Mouse (Mus musculus): ENCODE data around the gene Syf2. TPM values are rescaled to one million over a fixed set of nuclear protein-coding genes. Genes with fewer than 3 reads are reported as not detected.
"Not testable (repeated sequence)": the region's sequence is repeated elsewhere in the genome, so short reads cannot be mapped to it uniquely, and the experiment has no call there.

Gene Syf2
- 64.0 and 73.8 TPM in 2 replicates for polyA plus RNA-seq (2015; fragmentation: Nextera tagmentation; extraction: Ambion mirVana)

DNA sequence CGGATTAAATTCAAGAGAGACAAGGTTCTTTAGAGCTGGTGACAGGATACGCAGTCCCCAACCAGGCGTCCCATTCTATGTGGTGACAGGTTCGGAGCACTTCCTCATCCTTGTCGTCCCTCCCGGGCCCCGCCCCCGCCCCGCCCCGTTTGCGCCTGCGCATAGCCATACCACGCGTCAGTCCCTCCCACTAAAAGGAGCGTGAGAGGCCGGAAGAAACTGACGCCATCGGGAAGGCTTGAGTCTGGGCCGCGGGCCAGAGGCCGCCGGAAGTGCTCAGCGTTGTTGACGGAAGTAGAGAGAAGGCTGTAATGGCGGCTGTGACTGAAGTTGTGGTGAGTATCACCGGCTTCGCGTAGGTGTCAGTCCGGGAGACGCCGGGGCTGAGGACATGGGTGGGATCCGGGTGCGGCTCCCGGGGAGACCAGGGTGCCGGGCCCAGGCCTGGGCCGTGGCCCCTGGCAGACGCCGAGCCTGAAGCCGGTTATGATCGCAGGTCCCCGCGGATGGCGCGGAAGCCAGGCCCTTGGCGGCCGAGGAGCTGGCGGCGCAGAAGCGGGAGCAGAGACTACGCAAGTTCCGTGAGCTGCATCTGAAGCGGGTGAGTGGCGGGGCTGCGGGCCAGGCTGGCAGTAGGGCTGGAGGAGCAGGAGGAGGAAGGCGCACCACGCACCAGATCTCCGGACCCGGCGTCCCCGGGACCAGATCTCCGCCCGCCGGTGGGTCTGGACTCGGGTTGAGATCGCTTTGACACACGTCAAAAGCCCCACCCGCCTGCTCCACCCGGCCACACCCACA, at the start of gene Syf2:
Gene Syf2 (plus strand): TSS at position 215 of the 798 bp plus-strand sequence.
- no peaks in the 10 kb centered on the region for H3K9me3 ChIP-seq
- peak within 1 kb of the TSS; percentile 84 for H3K4me2 ChIP-seq
- H3K27ac ChIP-seq: peak within 1 kb of the TSS; percentile 67
- H3K4me1 ChIP-seq: peaks cover 22% of the 10 kb centered on the region
- WGBS: under 1% methylated on average over 62 of the region's 68 CpGs
- peak; percentile 93 for ATAC-seq (ENCODE audit: borderline replicate concordance, extremely low read depth, low FRiP score, low TSS enrichment)
- peak within 1 kb of the TSS; percentile 90 for H3K4me3 ChIP-seq
- no peaks in the 10 kb centered on the region for H3K27me3 ChIP-seq
- H3K9ac ChIP-seq: peak within 1 kb of the TSS; percentile 74
- H3K36me3 ChIP-seq: peaks cover 54% of the 10 kb centered on the region

DNA sequence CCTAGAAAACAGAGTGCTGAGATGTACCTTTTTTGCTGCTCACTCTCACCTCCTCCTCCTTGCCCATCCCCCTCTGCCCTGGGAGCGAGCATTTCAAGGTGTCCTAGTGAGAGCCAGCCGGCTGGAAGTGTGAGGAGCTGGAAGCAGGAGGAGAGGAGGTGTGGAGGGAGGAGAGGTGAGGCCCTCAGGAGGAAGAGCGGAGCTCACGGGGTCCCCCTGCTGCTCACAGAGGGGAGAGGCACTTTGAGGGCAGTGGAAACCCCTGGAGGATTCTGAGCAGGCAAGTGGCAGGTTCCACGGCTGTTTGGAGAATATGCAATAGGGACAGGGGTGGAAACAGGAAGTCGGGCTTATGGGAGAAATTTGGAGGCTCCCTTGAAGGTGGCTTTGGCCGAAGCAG, 47.4 kb upstream of the Syf2 start:
- no peaks in the 10 kb centered on the region for H3K9me3 ChIP-seq
- no peak overlapping the region for H3K4me2 ChIP-seq
- H3K4me3 ChIP-seq: no peak overlapping the region
- H3K27me3 ChIP-seq: no peaks in the 10 kb centered on the region
- ATAC-seq (ENCODE audit: borderline replicate concordance, extremely low read depth, low FRiP score, low TSS enrichment): no peak
- no peak overlapping the region for H3K9ac ChIP-seq
- no peaks in the 10 kb centered on the region for H3K36me3 ChIP-seq
- H3K4me1 ChIP-seq: peaks cover 8% of the 10 kb centered on the region
- WGBS: 19% methylated on average over 7 of the region's 7 CpGs
- no peak overlapping the region for H3K27ac ChIP-seq

DNA sequence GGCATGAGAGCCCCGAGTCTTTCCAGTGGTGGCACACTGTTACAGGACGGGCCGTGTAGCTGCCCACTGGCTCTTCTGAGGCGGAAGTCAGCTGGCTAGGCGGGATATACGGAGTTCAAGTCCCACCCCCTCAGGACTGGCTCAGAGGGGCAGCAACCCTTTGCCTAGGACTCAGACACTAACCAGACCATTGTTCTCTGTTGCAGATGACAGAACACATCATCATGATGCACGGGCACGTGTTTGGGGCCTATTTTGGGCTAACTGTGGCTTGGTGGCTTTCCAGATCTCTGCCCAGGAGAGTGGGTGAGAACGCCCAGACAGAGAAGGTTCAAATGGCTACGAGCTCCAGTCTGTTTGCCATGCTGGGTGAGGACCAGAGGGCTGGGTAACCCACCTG, 46.9 kb upstream of the Syf2 start:
- H3K36me3 ChIP-seq: no peaks in the 10 kb centered on the region
- H3K4me3 ChIP-seq: no peak overlapping the region
- H3K27me3 ChIP-seq: no peaks in the 10 kb centered on the region
- WGBS: 77% methylated on average over 10 of the region's 10 CpGs
- ATAC-seq (ENCODE audit: borderline replicate concordance, extremely low read depth, low FRiP score, low TSS enrichment): no peak
- H3K9me3 ChIP-seq: no peaks in the 10 kb centered on the region
- peaks cover 8% of the 10 kb centered on the region for H3K4me1 ChIP-seq
- H3K4me2 ChIP-seq: no peak overlapping the region
- H3K9ac ChIP-seq: no peak overlapping the region
- H3K27ac ChIP-seq: no peak overlapping the region

DNA sequence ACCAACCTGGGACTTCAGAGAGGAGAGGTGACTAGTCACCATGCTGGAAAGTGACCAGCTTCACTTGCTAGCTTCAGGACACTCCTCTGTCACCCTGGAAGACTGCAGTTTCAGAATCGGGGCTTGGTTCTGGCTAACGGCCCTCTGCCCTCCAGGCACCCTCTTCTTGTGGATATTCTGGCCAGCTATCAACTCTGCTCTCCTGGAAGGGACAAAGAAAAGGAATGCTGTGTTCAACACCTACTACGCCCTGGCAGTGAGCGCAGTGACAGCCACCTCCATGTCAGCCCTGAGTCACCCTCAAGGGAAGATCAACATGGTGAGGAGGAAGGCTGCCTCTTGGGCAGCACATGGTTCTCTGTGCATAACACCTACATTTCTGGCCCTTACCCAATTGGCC, 46.3 kb upstream of the Syf2 start:
- Histone ChIP-seq H3K9me3 (no peaks in the 10 kb centered on the region), H3K4me1 (peaks cover 5% of the 10 kb centered on the region), H3K4me3 (no peak overlapping the region), H3K9ac (no peak overlapping the region), H3K27ac (no peak overlapping the region), H3K4me2 (no peak overlapping the region), H3K27me3 (no peaks in the 10 kb centered on the region), H3K36me3 (no peaks in the 10 kb centered on the region)
- no peak for ATAC-seq (ENCODE audit: borderline replicate concordance, extremely low read depth, low FRiP score, low TSS enrichment)
- WGBS: 88% methylated on average over 4 of the region's 4 CpGs

DNA sequence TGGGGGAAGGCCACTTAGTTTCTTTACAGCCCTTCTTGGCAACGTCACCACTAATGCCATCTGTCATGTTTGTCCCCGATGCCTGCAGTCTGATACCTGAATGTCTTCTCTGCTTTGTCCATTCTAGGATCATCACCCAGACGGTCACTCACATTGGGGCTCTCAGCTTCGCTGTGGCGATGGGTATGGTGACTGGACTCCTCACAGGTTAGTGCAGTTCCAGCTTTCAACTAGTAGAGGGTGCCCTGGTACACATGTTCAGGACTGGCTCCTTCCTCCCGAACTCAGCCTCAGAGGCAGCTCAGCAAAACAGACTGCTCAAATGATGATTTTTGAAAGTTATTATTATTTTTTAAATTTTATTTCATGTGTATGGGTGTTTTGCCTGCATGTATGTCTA, 38.6 kb upstream of the Syf2 start:
- no peaks in the 10 kb centered on the region for H3K9me3 ChIP-seq
- 79% methylated on average over 6 of the region's 6 CpGs for WGBS
- no peak overlapping the region for H3K4me3 ChIP-seq
- H3K36me3 ChIP-seq: peaks cover 18% of the 10 kb centered on the region
- ATAC-seq (ENCODE audit: borderline replicate concordance, extremely low read depth, low FRiP score, low TSS enrichment): no peak
- no peak overlapping the region for H3K27ac ChIP-seq
- no peaks in the 10 kb centered on the region for H3K27me3 ChIP-seq
- H3K9ac ChIP-seq: no peak overlapping the region
- H3K4me1 ChIP-seq: no peaks in the 10 kb centered on the region
- H3K4me2 ChIP-seq: no peak overlapping the region

DNA sequence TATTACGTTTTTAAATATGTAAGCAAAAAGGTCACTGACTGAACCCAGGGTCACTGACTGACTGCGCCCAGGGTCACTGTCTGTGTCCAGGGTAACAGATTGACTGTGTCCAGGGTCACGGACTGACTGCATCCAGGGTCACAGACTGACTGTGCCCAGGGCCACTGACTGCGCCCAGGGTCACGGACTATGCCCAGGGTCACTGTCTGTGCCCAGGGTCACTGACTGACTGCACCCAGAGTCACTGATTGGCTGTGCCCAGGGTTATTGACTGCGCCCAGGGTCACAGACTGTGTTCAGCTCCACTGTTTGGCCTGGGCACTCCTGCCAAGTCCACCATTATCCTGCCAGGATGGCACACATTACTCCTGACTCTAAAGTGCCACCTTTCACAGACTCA, 33.4 kb upstream of the Syf2 start:
- no peak overlapping the region for H3K4me2 ChIP-seq

DNA sequence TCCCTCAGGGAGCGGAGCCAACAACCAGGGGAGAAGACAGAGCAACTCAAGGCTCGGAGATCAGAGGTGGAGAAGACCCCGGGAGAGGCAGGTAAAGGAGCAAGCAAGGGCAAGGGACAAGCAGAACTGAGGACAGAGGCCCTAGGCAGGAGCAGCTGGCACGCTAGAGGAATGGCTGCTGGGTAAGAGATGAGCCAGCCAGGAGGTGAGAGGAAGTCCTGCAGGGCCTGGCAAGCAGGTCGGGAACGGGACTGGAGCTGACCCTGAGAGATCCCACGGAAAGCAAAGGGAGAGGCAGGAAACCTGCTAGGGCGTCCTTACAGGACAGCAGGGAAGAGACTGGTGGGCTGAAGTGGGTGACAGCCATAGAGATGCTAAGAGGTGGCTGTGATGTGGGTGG, 29.6 kb upstream of the Syf2 start:
- peaks cover 87% of the 10 kb centered on the region for H3K36me3 ChIP-seq
- no peak overlapping the region for H3K4me2 ChIP-seq
- no peaks in the 10 kb centered on the region for H3K27me3 ChIP-seq
- 91% methylated on average over 8 of the region's 8 CpGs for WGBS
- H3K9ac ChIP-seq: no peak overlapping the region
- ATAC-seq (ENCODE audit: borderline replicate concordance, extremely low read depth, low FRiP score, low TSS enrichment): no peak
- H3K4me1 ChIP-seq: no peaks in the 10 kb centered on the region
- no peak overlapping the region for H3K4me3 ChIP-seq
- H3K27ac ChIP-seq: no peak overlapping the region
- H3K9me3 ChIP-seq: no peaks in the 10 kb centered on the region

More for the DNA sequence above, 33.4 kb upstream of the Syf2 start:
- WGBS: 81% methylated on average over 6 of the region's 6 CpGs
- no peak overlapping the region for H3K4me3 ChIP-seq
- no peaks in the 10 kb centered on the region for H3K4me1 ChIP-seq
- H3K36me3 ChIP-seq: peaks cover 60% of the 10 kb centered on the region
- no peak overlapping the region for H3K27ac ChIP-seq
- H3K27me3 ChIP-seq: no peaks in the 10 kb centered on the region
- H3K9me3 ChIP-seq: no peaks in the 10 kb centered on the region
- no peak for ATAC-seq (ENCODE audit: borderline replicate concordance, extremely low read depth, low FRiP score, low TSS enrichment)
- no peak overlapping the region for H3K9ac ChIP-seq

DNA sequence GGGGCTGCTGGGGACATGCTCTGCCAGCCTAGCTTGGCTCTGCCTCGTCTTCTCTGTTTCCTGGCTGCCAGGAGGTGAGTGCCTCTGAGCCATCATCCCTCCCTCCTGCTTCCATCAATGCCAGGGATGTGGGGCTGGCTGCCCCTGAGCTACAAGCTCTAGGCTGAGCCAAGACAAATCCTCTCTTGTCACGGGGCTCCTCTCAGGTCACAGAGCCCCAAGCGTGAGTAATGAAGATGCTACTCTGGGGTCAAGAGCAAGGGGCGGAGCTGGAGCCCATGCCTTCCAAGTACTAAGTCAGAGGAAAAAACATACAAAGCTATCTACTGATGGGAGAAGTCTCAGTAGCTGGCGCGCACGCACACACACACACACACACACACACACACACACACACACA, 27.7 kb upstream of the Syf2 start:
- Histone ChIP-seq H3K9me3 (no peaks in the 10 kb centered on the region), H3K4me2 (no peak overlapping the region), H3K27ac (no peak overlapping the region), H3K9ac (no peak overlapping the region), H3K4me3 (no peak overlapping the region), H3K36me3 (peaks cover 89% of the 10 kb centered on the region), H3K4me1 (no peaks in the 10 kb centered on the region), H3K27me3 (no peaks in the 10 kb centered on the region)
- 72% methylated on average over 7 of the region's 7 CpGs for WGBS
- ATAC-seq (ENCODE audit: borderline replicate concordance, extremely low read depth, low FRiP score, low TSS enrichment): no peak

DNA sequence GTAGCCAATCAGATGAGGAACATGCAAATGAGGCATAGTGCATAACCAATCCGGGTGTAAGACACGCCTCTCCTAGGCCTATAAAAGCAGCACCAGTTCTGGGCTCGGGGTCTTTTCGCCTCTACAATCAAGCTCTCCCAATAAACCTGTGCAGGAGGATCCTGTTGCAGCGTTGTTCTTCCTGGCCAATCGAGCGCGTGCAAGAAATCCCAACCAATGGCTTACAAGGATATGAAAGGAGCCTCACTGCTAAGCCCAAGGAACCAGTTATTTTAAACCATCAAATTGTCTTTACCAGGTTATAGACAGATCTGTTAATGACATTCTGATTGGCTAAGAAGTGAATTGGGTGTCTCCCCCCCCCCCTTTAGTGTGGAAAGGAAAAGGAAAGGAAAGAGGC, 19.3 kb upstream of the Syf2 start:
- not testable (repeated sequence) for H3K4me2 ChIP-seq; H3K27me3 ChIP-seq; H3K9ac ChIP-seq; ATAC-seq (ENCODE audit: borderline replicate concordance, extremely low read depth, low FRiP score, low TSS enrichment); H3K9me3 ChIP-seq; H3K4me3 ChIP-seq; H3K27ac ChIP-seq
- WGBS: 98% methylated on average over 7 of the region's 8 CpGs
- Histone ChIP-seq H3K36me3 (peaks cover 49% of the 10 kb centered on the region), H3K4me1 (peaks cover 17% of the 10 kb centered on the region)

DNA sequence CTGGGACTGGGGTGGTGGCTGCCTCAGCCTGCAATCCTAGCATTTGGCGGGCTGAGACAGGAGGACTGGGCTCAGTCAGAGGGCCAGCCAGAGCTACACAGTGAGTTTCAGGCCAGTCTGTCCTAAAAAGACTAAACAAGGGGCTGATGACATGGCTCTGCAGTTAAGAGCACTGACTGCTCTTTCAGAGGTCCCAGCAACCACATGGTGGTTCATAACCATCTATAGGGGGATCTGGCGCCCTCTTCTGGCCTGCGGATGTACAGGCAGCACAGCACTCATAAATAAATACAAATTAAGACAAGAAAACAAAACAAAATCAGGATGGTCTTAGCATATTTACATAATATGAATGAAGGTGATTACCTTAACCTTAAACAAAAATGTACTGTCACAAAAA, 17.3 kb upstream of the Syf2 start:
- Histone ChIP-seq H3K9me3 (no peaks in the 10 kb centered on the region), H3K4me3 (peak overlapping the region; percentile 89), H3K36me3 (peaks cover 30% of the 10 kb centered on the region), H3K4me1 (peaks cover 17% of the 10 kb centered on the region), H3K27me3 (no peaks in the 10 kb centered on the region), H3K27ac (no peak overlapping the region), H3K4me2 (peak overlapping the region; percentile 65; the same call in 1 of the 2 replicates), H3K9ac (no peak overlapping the region)
- ATAC-seq (ENCODE audit: borderline replicate concordance, extremely low read depth, low FRiP score, low TSS enrichment): no peak
- 29% methylated on average over 3 of the region's 3 CpGs for WGBS

DNA sequence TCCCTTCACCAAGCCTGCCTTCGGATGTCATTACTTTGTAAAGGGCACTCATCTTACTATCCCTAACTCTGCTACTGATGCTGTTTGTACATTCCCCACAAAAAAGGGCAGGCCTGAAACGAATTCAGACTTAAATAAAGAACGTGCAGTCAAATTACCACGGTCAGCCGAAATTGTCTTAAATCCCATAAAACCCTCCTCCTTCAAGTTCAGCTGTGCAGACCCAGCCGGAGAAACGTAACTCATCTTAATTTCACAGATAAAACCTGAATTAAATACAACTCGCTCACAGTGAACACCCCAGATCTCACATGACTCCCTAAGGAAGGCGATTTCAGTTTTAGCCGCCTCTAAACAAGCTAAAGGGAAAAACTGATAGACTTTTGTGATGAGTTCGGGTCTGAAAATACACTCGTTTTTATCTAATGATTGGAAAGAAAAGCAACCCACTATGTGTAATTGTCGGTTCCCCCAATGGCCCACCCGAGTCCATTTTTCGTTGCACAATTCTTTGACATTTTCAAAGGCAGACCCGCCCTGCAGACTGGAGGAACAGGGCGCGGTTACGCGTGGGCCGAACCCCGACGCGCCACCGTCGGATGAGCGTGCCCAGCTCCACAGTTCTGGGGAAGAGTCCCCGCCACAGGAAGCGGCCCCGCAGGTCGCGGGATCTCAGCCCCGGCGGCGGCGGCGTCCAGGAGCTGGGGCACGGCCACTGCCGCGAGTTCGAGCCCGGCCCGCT, 16.4 kb upstream of the Syf2 start:
- peak; percentile 73 for ATAC-seq (ENCODE audit: borderline replicate concordance, extremely low read depth, low FRiP score, low TSS enrichment)
- Histone ChIP-seq H3K27me3 (no peaks in the 10 kb centered on the region), H3K27ac (peak overlapping the region; percentile 89), H3K4me2 (peak overlapping the region; percentile 65), H3K9ac (peak overlapping the region; percentile 84), H3K4me3 (peak overlapping the region; percentile 89), H3K36me3 (peaks cover 22% of the 10 kb centered on the region), H3K4me1 (peaks cover 17% of the 10 kb centered on the region), H3K9me3 (no peaks in the 10 kb centered on the region)
- WGBS: under 1% methylated on average over 43 of the region's 43 CpGs

DNA sequence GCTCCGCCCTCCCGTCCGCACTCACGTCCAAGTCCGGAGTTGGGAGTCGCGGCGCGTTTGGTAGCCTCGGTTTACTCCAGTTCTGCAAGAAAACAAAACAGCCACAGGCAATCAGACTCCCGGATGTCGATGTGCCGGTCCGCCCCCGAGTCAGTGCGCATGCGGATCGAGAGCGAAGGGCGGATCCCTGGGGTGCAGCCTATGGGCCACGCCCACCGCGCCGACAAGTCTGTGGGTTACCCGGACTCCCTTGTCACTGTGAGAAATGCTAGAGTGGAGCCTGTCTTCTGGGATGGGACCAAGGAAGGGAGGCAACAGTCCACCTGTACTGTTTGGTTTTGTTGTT, 15.9 kb upstream of the Syf2 start, which contains the start of gene Tmem50a:
Gene Tmem50a (minus strand): TSS at position 161 of the 346 bp plus-strand sequence.
- Histone ChIP-seq H3K27ac (peak within 1 kb of the TSS; percentile 89), H3K9me3 (no peaks in the 10 kb centered on the region), H3K4me3 (peak within 1 kb of the TSS; percentile 89), H3K9ac (peak within 1 kb of the TSS; percentile 84), H3K27me3 (no peaks in the 10 kb centered on the region), H3K4me1 (peaks cover 17% of the 10 kb centered on the region), H3K36me3 (peaks cover 18% of the 10 kb centered on the region; the same call in 1 of the 2 replicates), H3K4me2 (peak within 1 kb of the TSS; percentile 65)
- ATAC-seq (ENCODE audit: borderline replicate concordance, extremely low read depth, low FRiP score, low TSS enrichment): peak; percentile 93
- 2% methylated on average over 25 of the region's 25 CpGs for WGBS
